Mouse (Mus musculus): ENCODE data around the gene Clec2d. TPM values are rescaled to one million over a fixed set of nuclear protein-coding genes. Genes with fewer than 3 reads are reported as not detected.
"Not testable (repeated sequence)": the region's sequence is repeated elsewhere in the genome, so short reads cannot be mapped to it uniquely, and the experiment has no call there.

Gene Clec2d
- polyA plus RNA-seq, 1 experiment from 2014 or later = 2.3 TPM

DNA sequence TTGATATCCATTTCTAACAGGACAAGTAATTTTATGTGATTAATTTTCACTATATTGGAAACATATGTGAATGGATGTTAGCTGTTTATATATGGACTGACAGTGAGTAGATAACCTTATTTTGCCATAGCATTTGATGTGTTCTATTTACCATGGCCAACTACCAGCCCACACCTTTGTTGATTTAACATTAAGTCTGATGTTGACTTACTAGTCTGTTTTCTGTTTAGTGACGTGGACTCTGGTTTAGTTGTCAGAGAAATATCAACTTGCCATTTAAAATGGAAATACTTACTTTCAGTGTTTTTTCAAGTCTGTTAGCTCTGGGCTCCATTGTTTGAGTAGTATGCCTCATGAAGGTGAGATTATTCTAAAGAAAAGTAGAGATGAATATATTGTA lies 3.8 kb upstream of the Clec2d start:
- TF ChIP-seq EP300 (IDR thresholded peaks at IDR 0.05; ENCODE audit: low read depth) (no peak; the same call in 1 of the 2 replicates), CTCF (IDR thresholded peaks at IDR 0.05; ENCODE audit: low read depth) (no peak)
- Histone ChIP-seq H3K36me3 (replicated peaks; ENCODE audit: insufficient read depth, low read length) (no peaks in the 10 kb centered on the region), H3K27me3 (ENCODE audit: insufficient read depth, low read length) (no peaks in the 10 kb centered on the region), H3K4me2 (ENCODE audit: low read depth, low read length) (no peak overlapping the region), H3K4me1 (ENCODE audit: insufficient read depth) (peaks cover 8% of the 10 kb centered on the region; the same call in 1 of the 2 replicates), H3K4me3 (ENCODE audit: low read depth, low read length) (no peak overlapping the region), H3K9me3 (ENCODE audit: low read length) (no peaks in the 10 kb centered on the region), H3K27ac (ENCODE audit: low read depth) (peak overlapping the region; percentile 55), H3K9ac (replicated peaks) (no peak overlapping the region)
- DNase-seq = no peak
- ATAC-seq = 0 out of 2 replicates have a peak, but pooled peaks have one; percentile 22
- WGBS (ENCODE audit: insufficient replicate concordance) = 58% methylated on average over 1 of the region's 1 CpGs

DNA sequence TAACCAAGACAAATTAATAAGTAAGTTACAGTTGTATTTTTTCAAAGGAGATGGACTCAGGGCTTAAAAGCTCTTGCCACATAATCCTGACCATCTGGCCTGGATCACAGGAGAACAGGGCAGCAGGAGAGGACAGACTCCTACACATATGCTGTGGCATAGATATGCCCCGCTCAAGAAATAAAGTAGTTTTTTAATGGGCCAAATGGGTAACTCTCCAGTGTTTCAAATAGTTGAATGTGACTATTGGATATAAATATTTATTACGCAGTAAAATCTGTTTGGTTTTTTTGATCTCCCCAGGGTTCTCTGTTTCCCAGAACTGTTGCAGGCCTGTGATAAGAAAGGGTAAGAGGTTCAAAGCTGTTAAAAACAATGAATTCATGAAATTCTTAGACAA lies 1.1 kb upstream of the Clec2d start:
- no peak overlapping the region for H3K4me2 ChIP-seq (ENCODE audit: low read depth, low read length)
- no peak overlapping the region for H3K9ac ChIP-seq (replicated peaks)
- H3K4me1 ChIP-seq (ENCODE audit: insufficient read depth) = peaks cover 16% of the 10 kb centered on the region
- H3K27ac ChIP-seq (ENCODE audit: low read depth) = no peak overlapping the region
- 82% methylated on average over 2 of the region's 2 CpGs for WGBS (ENCODE audit: insufficient replicate concordance)
- H3K9me3 ChIP-seq (ENCODE audit: low read length) = no peaks in the 10 kb centered on the region
- DNase-seq (no peak), ATAC-seq (no peak)
- TF ChIP-seq CTCF (IDR thresholded peaks at IDR 0.05; ENCODE audit: low read depth) (no peak), EP300 (IDR thresholded peaks at IDR 0.05; ENCODE audit: low read depth) (no peak)
- H3K4me3 ChIP-seq (ENCODE audit: low read depth, low read length) = no peak overlapping the region
- H3K27me3 ChIP-seq (ENCODE audit: insufficient read depth, low read length) = no peaks in the 10 kb centered on the region
- H3K36me3 ChIP-seq (replicated peaks; ENCODE audit: insufficient read depth, low read length) = peaks cover 9% of the 10 kb centered on the region

DNA sequence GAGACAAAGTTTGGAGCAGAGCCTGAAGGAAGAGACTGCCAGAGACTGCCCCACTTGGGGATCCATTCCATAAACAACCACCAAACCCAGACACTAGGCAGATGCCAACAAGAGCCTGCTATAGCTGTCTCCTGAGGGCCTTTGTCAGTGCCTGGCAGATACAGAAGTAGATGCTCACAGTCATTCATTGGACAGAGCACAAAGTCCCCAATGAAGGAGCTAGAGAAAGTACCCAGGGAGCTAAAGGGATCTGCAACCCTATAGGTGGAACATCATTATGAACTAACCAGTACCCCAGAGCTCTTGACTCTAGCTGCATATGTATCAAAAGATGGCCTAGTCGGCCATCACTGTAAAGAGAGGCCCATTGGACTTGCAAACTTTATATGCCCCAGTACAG lies 584 bp upstream of the Clec2d start:
- not testable (repeated sequence) for H3K4me3 ChIP-seq (ENCODE audit: low read depth, low read length); DNase-seq; H3K27me3 ChIP-seq (ENCODE audit: insufficient read depth, low read length); H3K9ac ChIP-seq (replicated peaks); H3K4me2 ChIP-seq (ENCODE audit: low read depth, low read length); H3K9me3 ChIP-seq (ENCODE audit: low read length); ATAC-seq
- Histone ChIP-seq H3K27ac (ENCODE audit: low read depth) (peak overlapping the region; percentile 55), H3K36me3 (replicated peaks; ENCODE audit: insufficient read depth, low read length) (peaks cover 14% of the 10 kb centered on the region), H3K4me1 (ENCODE audit: insufficient read depth) (peaks cover 18% of the 10 kb centered on the region)
- 70% methylated on average over 1 of the region's 1 CpGs for WGBS (ENCODE audit: insufficient replicate concordance)

DNA sequence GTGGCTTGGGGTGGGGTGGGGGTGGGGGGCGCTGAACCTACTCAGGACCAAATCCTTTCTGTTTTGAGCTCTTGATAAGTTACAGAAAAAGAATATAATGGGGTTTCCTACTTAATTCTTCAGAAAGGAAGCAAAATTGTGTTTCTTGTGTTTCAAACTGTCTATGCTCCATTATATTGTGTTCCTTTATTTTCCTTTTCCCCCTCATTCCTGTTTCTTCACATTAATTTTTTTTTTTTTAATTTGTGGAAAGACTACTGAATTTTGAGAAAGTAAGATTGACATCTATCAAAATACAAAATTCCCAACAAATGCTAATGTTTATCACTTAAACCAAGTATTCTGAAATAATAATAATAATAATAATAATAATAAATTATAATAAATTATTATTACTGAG lies 834 bp downstream of the Clec2d start:
- no peak for ATAC-seq
- peak overlapping the region; percentile 89 for H3K9ac ChIP-seq (replicated peaks)

DNA sequence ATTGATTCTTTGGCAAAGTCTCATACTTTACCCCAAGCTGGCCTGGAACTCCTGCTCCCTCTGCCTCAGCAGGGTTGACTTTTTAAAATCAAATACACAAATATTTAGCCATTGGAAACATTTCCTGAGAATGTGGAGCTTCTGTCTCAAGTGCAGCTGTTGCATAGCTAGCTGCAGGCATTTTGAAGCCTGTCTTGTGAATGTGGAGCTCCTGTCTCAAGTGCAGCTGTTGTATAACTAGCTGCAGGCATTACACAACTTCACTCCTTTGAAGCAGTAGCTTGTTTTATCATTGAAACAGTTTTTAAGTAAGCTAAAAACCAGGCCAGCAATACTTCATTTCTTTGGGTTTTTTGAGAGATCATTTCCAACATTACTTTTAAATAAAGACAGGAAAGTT lies 1.3 kb downstream of the Clec2d start:
- Histone ChIP-seq H3K36me3 (replicated peaks; ENCODE audit: insufficient read depth, low read length) (peaks cover 31% of the 10 kb centered on the region), H3K4me2 (ENCODE audit: low read depth, low read length) (peak overlapping the region; percentile 69), H3K9me3 (ENCODE audit: low read length) (no peaks in the 10 kb centered on the region), H3K4me1 (ENCODE audit: insufficient read depth) (peaks cover 14% of the 10 kb centered on the region), H3K4me3 (ENCODE audit: low read depth, low read length) (peak overlapping the region; percentile 63), H3K27ac (ENCODE audit: low read depth) (peak overlapping the region; percentile 87), H3K9ac (replicated peaks) (peak overlapping the region; percentile 82), H3K27me3 (ENCODE audit: insufficient read depth, low read length) (no peaks in the 10 kb centered on the region)
- TF ChIP-seq EP300 (IDR thresholded peaks at IDR 0.05; ENCODE audit: low read depth) (peak; percentile 49; the same call in 1 of the 2 replicates), CTCF (IDR thresholded peaks at IDR 0.05; ENCODE audit: low read depth) (no peak)
- ATAC-seq = no peak
- DNase-seq = no peak

More for the DNA sequence above, 834 bp downstream of the Clec2d start:
- TF ChIP-seq CTCF (IDR thresholded peaks at IDR 0.05; ENCODE audit: low read depth) (no peak), EP300 (IDR thresholded peaks at IDR 0.05; ENCODE audit: low read depth) (no peak)
- DNase-seq = no peak
- H3K36me3 ChIP-seq (replicated peaks; ENCODE audit: insufficient read depth, low read length) = peaks cover 26% of the 10 kb centered on the region
- peak overlapping the region; percentile 99 for H3K27ac ChIP-seq (ENCODE audit: low read depth)
- WGBS (ENCODE audit: insufficient replicate concordance) = 0% methylated on average over 1 of the region's 1 CpGs
- no peaks in the 10 kb centered on the region for H3K9me3 ChIP-seq (ENCODE audit: low read length)
- peaks cover 14% of the 10 kb centered on the region for H3K4me1 ChIP-seq (ENCODE audit: insufficient read depth)
- H3K4me2 ChIP-seq (ENCODE audit: low read depth, low read length) = peak overlapping the region; percentile 72
- no peaks in the 10 kb centered on the region for H3K27me3 ChIP-seq (ENCODE audit: insufficient read depth, low read length)
- H3K4me3 ChIP-seq (ENCODE audit: low read depth, low read length) = peak overlapping the region; percentile 67

DNA sequence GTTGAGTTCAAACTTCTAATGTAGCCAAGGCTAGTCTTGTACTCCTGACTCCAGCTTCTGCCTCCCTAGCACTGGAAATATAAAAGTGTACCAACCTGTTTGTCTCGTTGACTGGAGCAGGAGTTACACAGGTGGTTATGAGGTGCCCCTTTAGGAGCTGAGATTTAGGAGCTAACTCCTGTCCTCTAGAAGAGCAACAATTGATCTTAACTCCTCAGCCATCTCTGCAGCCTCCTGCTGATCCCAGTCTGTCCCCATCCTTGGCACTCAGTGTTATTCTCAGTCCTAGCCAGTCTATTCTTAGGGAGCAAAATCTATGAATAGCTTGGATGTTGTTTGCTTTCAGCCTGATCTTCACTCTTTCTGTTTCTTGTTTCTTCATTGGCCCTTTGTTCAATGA lies 2.1 kb downstream of the Clec2d start:
- Histone ChIP-seq H3K36me3 (replicated peaks; ENCODE audit: insufficient read depth, low read length) (peaks cover 33% of the 10 kb centered on the region), H3K4me1 (ENCODE audit: insufficient read depth) (peaks cover 14% of the 10 kb centered on the region), H3K9ac (replicated peaks) (peak overlapping the region; percentile 50), H3K9me3 (ENCODE audit: low read length) (no peaks in the 10 kb centered on the region), H3K4me2 (ENCODE audit: low read depth, low read length) (peak overlapping the region; percentile 66), H3K4me3 (ENCODE audit: low read depth, low read length) (peak overlapping the region; percentile 63), H3K27me3 (ENCODE audit: insufficient read depth, low read length) (no peaks in the 10 kb centered on the region), H3K27ac (ENCODE audit: low read depth) (peak overlapping the region; percentile 65)
- no peak for ATAC-seq
- TF ChIP-seq CTCF (IDR thresholded peaks at IDR 0.05; ENCODE audit: low read depth) (no peak), EP300 (IDR thresholded peaks at IDR 0.05; ENCODE audit: low read depth) (no peak)
- DNase-seq = no peak
- 15% methylated on average over 1 of the region's 1 CpGs for WGBS (ENCODE audit: insufficient replicate concordance)

DNA sequence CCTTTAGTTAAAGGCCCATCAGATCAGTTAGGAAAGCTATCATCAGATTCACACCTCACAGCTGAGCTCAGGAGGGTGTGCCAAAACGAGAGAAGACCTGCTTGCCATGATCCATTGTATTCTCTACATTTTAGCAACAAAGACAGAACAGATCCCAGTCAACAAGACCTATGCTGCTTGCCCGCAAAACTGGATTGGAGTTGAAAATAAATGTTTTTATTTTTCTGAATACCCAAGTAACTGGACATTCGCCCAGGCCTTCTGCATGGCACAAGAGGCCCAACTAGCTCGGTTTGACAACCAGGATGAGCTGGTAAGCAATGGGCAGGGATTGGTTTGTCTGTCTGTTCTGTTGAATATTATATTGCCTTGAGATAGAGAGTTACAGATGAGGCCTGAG lies 3.6 kb downstream of the Clec2d start:
- peaks cover 33% of the 10 kb centered on the region for H3K36me3 ChIP-seq (replicated peaks; ENCODE audit: insufficient read depth, low read length)
- H3K4me2 ChIP-seq (ENCODE audit: low read depth, low read length) = peak overlapping the region; percentile 66
- WGBS (ENCODE audit: insufficient replicate concordance) = 80% methylated on average over 4 of the region's 4 CpGs
- H3K9me3 ChIP-seq (ENCODE audit: low read length); DNase-seq; ATAC-seq; H3K27me3 ChIP-seq (ENCODE audit: insufficient read depth, low read length): not testable (repeated sequence)
- peaks cover 14% of the 10 kb centered on the region for H3K4me1 ChIP-seq (ENCODE audit: insufficient read depth)
- H3K9ac ChIP-seq (replicated peaks) = peak overlapping the region; percentile 38
- peak overlapping the region; percentile 48; the same call in 1 of the 2 replicates for H3K27ac ChIP-seq (ENCODE audit: low read depth)
- H3K4me3 ChIP-seq (ENCODE audit: low read depth, low read length) = peak overlapping the region; percentile 17; the same call in 1 of the 2 replicates

Measured in liver, postnatal 0 days (tissue).